ENCODE assay signal across 9 mouse cellular contexts in genomic region chr2:134481759-134482158, GRCm38 (mm10).
DNase-seq lines count a peak whose midpoint lies in the region; ATAC-seq and TF ChIP-seq lines count a peak whose summit lies in the region.
"Had no signal": no experiment of that assay in that cellular context is flagged by ENCODE, and none has a peak within 500 bp of the region (broad histone marks: within the 10 kb centered on the region; RNA-seq: fewer than 3 reads in every experiment).

No protein-coding gene starts in this region.

- TF ChIP-seq EP300 in ES-Bruce4 (IDR thresholded peaks at IDR 0.05; ENCODE audit: insufficient read depth, low read depth, low read length) = no peak

- H3K9me3 ChIP-seq in ES-Bruce4 (replicated peaks; ENCODE audit: control insufficient read depth, insufficient read depth, low read length, poor library complexity, severe bottlenecking) = no peaks in the 10 kb centered on the region
- no peaks in the 10 kb centered on the region for H3K9me3 ChIP-seq in lung, embryonic 14.5 days (ENCODE audit: low read depth, low read length)
- H3K9me3 ChIP-seq: liver, embryonic 15.5 days had no signal

- no peak overlapping the region for H3K9ac ChIP-seq in ES-Bruce4 (ENCODE audit: low read depth, poor library complexity, severe bottlenecking)
- no peak overlapping the region for H3K9ac ChIP-seq in lung, embryonic 14.5 days
- H3K9ac ChIP-seq: liver, embryonic 15.5 days had no signal

- WGBS in large intestine, adult 2 months = 7% methylated on average over 8 of the region's 8 CpGs
- WGBS in lung, embryonic 14.5 days = 10% methylated on average over 8 of the region's 8 CpGs

- TF ChIP-seq CTCF in ES-Bruce4 (IDR thresholded peaks at IDR 0.05; ENCODE audit: low read depth, low read length) = peak; percentile 43
- TF ChIP-seq CTCF in cortical plate, adult 2 months (IDR thresholded peaks at IDR 0.05; ENCODE audit: extremely low read depth, insufficient read depth, low read length) = peak; percentile 84
- peak; percentile 88 for TF ChIP-seq CTCF in lung, embryonic 14.5 days (IDR thresholded peaks at IDR 0.05; ENCODE audit: low read depth)

- no peak overlapping the region for H3K4me2 ChIP-seq in lung, embryonic 14.5 days
- H3K4me2 ChIP-seq: liver, embryonic 15.5 days had no signal

- ATAC-seq in lung, embryonic 14.5 days (ENCODE audit: insufficient read depth) = peak; percentile 63; the same call in 1 of the 2 replicates
- no peak for ATAC-seq in monocyte, adult 5-6 weeks (replicated peaks; ENCODE audit: insufficient number of reproducible peaks, low FRiP score, low TSS enrichment, poor library complexity, severe bottlenecking)

- H3K4me3 ChIP-seq in ES-Bruce4 (ENCODE audit: low read depth, low read length) = no peak overlapping the region
- no peak overlapping the region for H3K4me3 ChIP-seq in cortical plate, adult 2 months (ENCODE audit: insufficient read depth, low read length)
- H3K4me3 ChIP-seq in lung, embryonic 14.5 days (ENCODE audit: low read depth, low read length) = no peak overlapping the region
- H3K4me3 ChIP-seq: liver, embryonic 15.5 days had no signal

- no peaks in the 10 kb centered on the region for H3K36me3 ChIP-seq in ES-Bruce4 (ENCODE audit: control insufficient read depth, insufficient read depth, low read length, poor library complexity, severe bottlenecking)
- H3K36me3 ChIP-seq in lung, embryonic 14.5 days (ENCODE audit: insufficient read depth) = no peaks in the 10 kb centered on the region
- H3K36me3 ChIP-seq: liver, embryonic 15.5 days had no signal

- H3K27ac ChIP-seq in ES-Bruce4 (ENCODE audit: insufficient read depth, low read length) = no peak overlapping the region
- no peak overlapping the region for H3K27ac ChIP-seq in cortical plate, adult 2 months (ENCODE audit: insufficient read depth, low read length)
- H3K27ac ChIP-seq in lung, embryonic 14.5 days (ENCODE audit: low read depth) = no peak overlapping the region
- H3K27ac ChIP-seq: liver, embryonic 15.5 days had no signal

- TF ChIP-seq POLR2A in ES-Bruce4 (IDR thresholded peaks at IDR 0.05; ENCODE audit: insufficient read depth, low read length) = no peak
- TF ChIP-seq POLR2A in cortical plate, adult 2 months (IDR thresholded peaks at IDR 0.05; ENCODE audit: extremely low read depth, insufficient read depth, low read length) = no peak

- peak; percentile 67 for DNase-seq in ZHBTc4 (ENCODE audit: low read depth, low spot score)
- peak; percentile 10 for DNase-seq in gastrocnemius, postnatal 25 days
- peak; percentile 19 for DNase-seq in large intestine, adult 2 months (ENCODE audit: low read depth, low spot score)
- peak; percentile 91 for DNase-seq in lung, embryonic 14.5 days
- peak; percentile 84 to 86 for DNase-seq in right cerebral cortex, adult 2 months (ENCODE audit: low spot score in 2 of 2)

- no peaks in the 10 kb centered on the region; the same call in 1 of the 2 replicates for H3K27me3 ChIP-seq in ES-Bruce4 (ENCODE audit: control insufficient read depth, insufficient read depth, low read length, poor library complexity, severe bottlenecking)
- no peaks in the 10 kb centered on the region for H3K27me3 ChIP-seq in lung, embryonic 14.5 days (ENCODE audit: insufficient read depth, low read length)
- H3K27me3 ChIP-seq: liver, embryonic 15.5 days had no signal

- H3K4me1 ChIP-seq in ES-Bruce4 (ENCODE audit: control insufficient read depth, insufficient read depth, low read length) = no peaks in the 10 kb centered on the region
- no peaks in the 10 kb centered on the region for H3K4me1 ChIP-seq in cortical plate, adult 2 months (ENCODE audit: control insufficient read depth, insufficient read depth, low read length)
- no peaks in the 10 kb centered on the region for H3K4me1 ChIP-seq in lung, embryonic 14.5 days (ENCODE audit: insufficient read depth)
- H3K4me1 ChIP-seq: liver, embryonic 15.5 days had no signal

Comparison
In these comparisons a context has a peak if more than half of its experiments do, and no peak if none do; other contexts are left out.
1. DNase-seq: peak in every context shown above with its lines; median percentile 91 in lung, embryonic 14.5 days; 85 in right cerebral cortex, adult 2 months; 67 in ZHBTc4; 19 in large intestine, adult 2 months; 10 in gastrocnemius, postnatal 25 days.